Mouse (Mus musculus) intestine, embryonic 16.5 days (tissue): ENCODE data around the gene F11r. TPM values are rescaled to one million over a fixed set of nuclear protein-coding genes. Genes with fewer than 3 reads are reported as not detected.

Source experiments
- ATAC-seq: fragments of 200-750 bp; cut with Nextera tagmentation; 2 replicates; pipeline ENCODE4 v1.8.0; 2017; ENCODE audit warnings: moderate TSS enrichment, moderate library complexity
- H3K27ac ChIP-seq: fragments of 300-500 bp; sonication (generic); 2 replicates; pipeline ENCODE4 v1.5.1; 2014; ENCODE audit warnings: mild to moderate bottlenecking, low read length
- H3K27me3 ChIP-seq: fragments of 300-500 bp; sonication (generic); replicated peaks from 2 replicates; pipeline ENCODE4 v1.6.1; 2014; ENCODE audit warnings: low read length, control low read depth, mixed read lengths; ENCODE audit not compliant: control insufficient read depth, insufficient read depth
- H3K36me3 ChIP-seq: fragments of 300-500 bp; sonication (generic); 2 replicates; pipeline ENCODE4 v1.6.1; 2014; ENCODE audit warnings: low read length, control low read depth; ENCODE audit not compliant: control insufficient read depth, insufficient read depth
- H3K4me1 ChIP-seq: fragments of 300-500 bp; sonication (generic); 2 replicates; pipeline ENCODE4 v1.6.1; 2014; ENCODE audit warnings: low read length, control low read depth, mixed read lengths; ENCODE audit not compliant: control insufficient read depth, insufficient read depth
- H3K4me2 ChIP-seq: fragments of 300-500 bp; sonication (generic); 2 replicates; pipeline ENCODE4 v1.6.1; 2014; ENCODE audit warnings: low read depth, low read length, control low read depth
- H3K4me3 ChIP-seq: fragments of 300-500 bp; sonication (generic); 2 replicates; pipeline ENCODE4 v1.5.1; 2014; ENCODE audit warnings: mild to moderate bottlenecking, low read length
- H3K9ac ChIP-seq: fragments of 300-500 bp; sonication (generic); 2 replicates; pipeline ENCODE4 v1.6.1; 2014; ENCODE audit warnings: low read depth, low read length
- H3K9me3 ChIP-seq: fragments of 300-500 bp; sonication (generic); 2 replicates; pipeline ENCODE4 v1.6.1; 2016; ENCODE audit warnings: low read length, control low read depth; ENCODE audit not compliant: control insufficient read depth
- WGBS: fragments of 180-500 bp; shearing (Covaris S2); extraction: QIAGEN DNeasy Blood & Tissue Kit; methylation state at CpG from one replicate; pipeline ENCODE4 v1.1.7; 2014; 5-methylcytosine and 5-hydroxymethylcytosine counted together
- polyA plus RNA-seq: library from polyadenylated mRNA; unstranded; fragments of >200 nt; fragmentation: Nextera tagmentation; extraction: Ambion mirVana; gene quantifications from 2 replicates; pipeline ENCODE4 v1.2.1, GENCODE M21; 2015

The F11r gene
- 101 and 108 TPM in 2 replicates for polyA plus RNA-seq

GRCm38 (mm10) chr1:171437264-171438013, at the start of gene F11r:
F11r (plus strand) TSS chr1:171437535.
- WGBS, result 2% methylated on average over 46 of the region's 46 CpGs
- H3K4me3 ChIP-seq, result peak within 1 kb of the TSS; percentile 65
- H3K36me3 ChIP-seq, result no peaks in the 10 kb centered on the region
- no peaks in the 10 kb centered on the region for H3K9me3 ChIP-seq
- peak within 1 kb of the TSS; percentile 85 for H3K27ac ChIP-seq
- H3K4me1 ChIP-seq, result peaks cover 39% of the 10 kb centered on the region
- peak within 1 kb of the TSS; percentile 76 for H3K9ac ChIP-seq
- H3K4me2 ChIP-seq, result peak within 1 kb of the TSS; percentile 62
- peak; percentile 89 for ATAC-seq
- H3K27me3 ChIP-seq, result no peaks in the 10 kb centered on the region

GRCm38 (mm10) chr1:171388376-171389102, 48.8 kb upstream of the F11r start, which contains the start of gene Arhgap30:
Arhgap30 (plus strand) TSS chr1:171388954.
- ATAC-seq, result peak; percentile 25; the same call in 1 of the 2 replicates
- 75% methylated on average over 15 of the region's 15 CpGs for WGBS
- no peak within 1 kb of the TSS for H3K27ac ChIP-seq

DNA sequence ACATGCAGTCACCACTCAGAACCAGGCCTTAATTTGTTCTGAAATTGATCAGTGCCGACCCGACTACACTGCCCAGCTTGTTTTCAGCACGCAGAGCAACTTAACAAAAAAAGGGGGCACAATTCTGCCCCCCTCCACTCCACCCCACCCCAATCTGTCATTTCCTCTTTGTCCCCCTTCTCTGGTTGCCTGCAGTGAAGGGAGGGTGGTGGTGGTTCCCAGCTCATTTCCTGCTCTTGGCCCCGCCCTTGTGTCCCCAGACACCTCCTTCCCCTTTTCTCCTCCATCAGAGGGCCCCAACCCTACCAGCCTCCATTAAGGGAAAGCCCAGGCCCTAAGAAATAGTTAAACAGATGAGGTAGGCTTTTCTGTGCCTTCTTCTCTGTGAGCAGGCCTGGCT, 47.2 kb upstream of the F11r start:
- 61% methylated on average over 4 of the region's 4 CpGs for WGBS
- H3K27me3 ChIP-seq, result no peaks in the 10 kb centered on the region
- no peak overlapping the region for H3K4me2 ChIP-seq
- no peak overlapping the region for H3K27ac ChIP-seq
- no peak overlapping the region for H3K9ac ChIP-seq
- no peak overlapping the region for H3K4me3 ChIP-seq
- peak; percentile 69 for ATAC-seq
- no peaks in the 10 kb centered on the region for H3K4me1 ChIP-seq
- no peaks in the 10 kb centered on the region for H3K36me3 ChIP-seq
- H3K9me3 ChIP-seq, result no peaks in the 10 kb centered on the region

More at GRCm38 (mm10) chr1:171388376-171389102, 48.8 kb upstream of the F11r start, which contains the start of gene Arhgap30:
- Histone ChIP-seq H3K4me1 (no peaks in the 10 kb centered on the region), H3K27me3 (no peaks in the 10 kb centered on the region), H3K4me2 (no peak within 1 kb of the TSS), H3K36me3 (no peaks in the 10 kb centered on the region), H3K9me3 (no peaks in the 10 kb centered on the region), H3K4me3 (no peak within 1 kb of the TSS), H3K9ac (no peak within 1 kb of the TSS)

DNA sequence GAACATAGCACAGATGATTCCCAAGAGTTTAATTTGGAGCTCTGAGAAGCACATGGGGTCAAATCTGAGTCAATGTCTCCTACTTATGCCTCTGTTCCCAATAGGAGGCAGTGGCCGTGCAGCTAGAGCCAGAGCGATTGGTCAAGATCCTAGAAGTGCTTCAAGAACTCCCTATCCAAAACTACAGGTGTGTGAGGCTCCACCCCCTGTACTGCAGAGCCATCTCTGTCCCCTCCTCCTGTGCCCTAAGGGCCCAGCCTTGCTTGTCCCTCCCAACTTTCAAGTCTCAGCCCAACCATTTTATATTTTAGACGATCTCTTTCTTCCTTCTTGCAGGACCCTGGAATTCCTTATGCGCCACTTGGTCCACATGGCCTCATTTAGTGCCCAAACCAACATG, 35.5 kb upstream of the F11r start:
- no peak overlapping the region for H3K4me3 ChIP-seq
- H3K4me1 ChIP-seq, result no peaks in the 10 kb centered on the region
- no peak overlapping the region for H3K4me2 ChIP-seq
- no peaks in the 10 kb centered on the region for H3K27me3 ChIP-seq
- no peak overlapping the region for H3K9ac ChIP-seq
- 82% methylated on average over 4 of the region's 4 CpGs for WGBS
- no peaks in the 10 kb centered on the region for H3K36me3 ChIP-seq
- no peak for ATAC-seq
- H3K27ac ChIP-seq, result no peak overlapping the region
- no peaks in the 10 kb centered on the region for H3K9me3 ChIP-seq

DNA sequence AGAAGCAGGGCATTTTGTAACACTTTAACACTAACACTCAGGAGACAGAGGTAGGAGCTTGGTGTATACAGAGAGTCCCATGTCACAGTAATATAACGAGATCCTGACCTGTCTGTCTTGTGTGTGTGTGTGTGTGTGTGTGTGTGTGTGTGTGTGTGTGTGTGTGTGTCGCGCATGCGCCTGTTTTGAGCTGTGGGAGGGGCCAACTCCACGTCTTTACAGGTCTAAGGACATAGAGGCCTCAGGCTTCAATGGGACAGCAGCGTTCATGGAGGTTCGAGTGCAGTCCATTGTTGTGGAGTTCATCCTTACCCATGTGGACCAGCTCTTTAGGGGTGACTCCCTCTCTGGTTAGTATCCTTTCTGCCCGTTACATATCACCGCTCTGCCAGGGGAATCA, 34.3 kb upstream of the F11r start:
- Histone ChIP-seq H3K4me2 (no peak overlapping the region), H3K36me3 (no peaks in the 10 kb centered on the region), H3K9me3 (no peaks in the 10 kb centered on the region), H3K9ac (no peak overlapping the region), H3K4me1 (no peaks in the 10 kb centered on the region), H3K27ac (no peak overlapping the region), H3K27me3 (no peaks in the 10 kb centered on the region), H3K4me3 (no peak overlapping the region)
- ATAC-seq, result no peak
- WGBS, result 82% methylated on average over 9 of the region's 9 CpGs

- 78% methylated on average over 5 of the region's 5 CpGs for WGBS
- H3K27me3 ChIP-seq, result no peaks in the 10 kb centered on the region
- no peaks in the 10 kb centered on the region for H3K36me3 ChIP-seq
- no peaks in the 10 kb centered on the region for H3K4me1 ChIP-seq
- H3K4me2 ChIP-seq, result no peak overlapping the region
- ATAC-seq, result no peak
- no peaks in the 10 kb centered on the region for H3K9me3 ChIP-seq
- no peak overlapping the region for H3K9ac ChIP-seq
- H3K27ac ChIP-seq, result no peak overlapping the region
- H3K4me3 ChIP-seq, result no peak overlapping the region
Observed at GRCm38 (mm10) chr1:171407263-171407662, 30.1 kb upstream of the F11r start.

DNA sequence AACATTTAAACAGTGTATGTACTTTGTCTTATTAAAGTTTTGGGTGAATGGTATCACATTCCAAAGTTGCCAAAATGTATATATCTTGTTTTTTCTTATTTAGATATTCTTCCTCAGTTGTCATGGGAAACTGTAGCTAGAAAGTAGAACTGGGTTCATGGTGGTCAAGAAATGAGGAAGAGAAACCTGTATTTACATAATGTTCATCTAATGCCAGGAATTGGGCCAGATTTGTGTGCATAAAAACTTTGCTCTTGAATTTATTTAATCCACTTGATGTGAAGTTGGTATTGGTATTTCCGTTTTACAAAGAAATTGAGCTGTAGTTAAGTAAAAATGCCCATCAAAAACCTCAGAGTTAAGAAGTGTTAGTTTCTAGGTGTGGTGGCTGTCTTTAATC, 27.1 kb upstream of the F11r start:
- Histone ChIP-seq H3K27ac (no peak overlapping the region), H3K4me1 (0 out of 2 replicates have a peak, but pooled peaks cover 5% of the 10 kb centered on the region), H3K4me2 (no peak overlapping the region), H3K27me3 (no peaks in the 10 kb centered on the region), H3K9me3 (no peaks in the 10 kb centered on the region), H3K36me3 (peaks cover 1% of the 10 kb centered on the region; the same call in 1 of the 2 replicates), H3K4me3 (no peak overlapping the region), H3K9ac (no peak overlapping the region)
- whole genome bisulfite sequencing, result 79% methylated on average over 1 of the region's 1 CpGs
- ATAC-seq, result no peak

DNA sequence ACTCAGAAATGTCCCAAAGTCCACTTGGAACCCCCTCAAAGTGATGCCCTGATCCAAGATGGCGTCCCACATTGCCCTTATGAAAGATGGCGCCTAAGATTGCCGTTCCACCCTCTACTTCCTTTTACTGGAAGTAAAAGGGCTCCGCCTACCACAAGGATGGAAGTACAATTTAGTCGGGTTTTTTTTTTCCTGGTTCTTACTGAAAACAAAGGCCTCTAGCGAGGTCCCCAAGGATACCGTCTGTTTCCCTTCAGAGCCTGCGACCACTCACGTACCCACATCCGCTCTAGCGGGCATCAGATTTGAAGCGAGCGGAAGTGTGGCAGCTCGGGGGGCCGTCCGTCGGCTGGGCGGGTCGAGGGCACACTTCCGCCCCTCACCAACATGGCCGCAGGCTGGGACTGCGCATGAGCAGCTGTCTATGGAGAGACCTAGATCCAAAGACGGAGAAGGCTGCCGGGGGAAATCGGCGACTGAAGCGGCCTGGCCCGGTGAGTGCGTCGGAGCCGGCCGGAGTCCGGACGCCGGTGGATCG, 26.3 kb upstream of the F11r start, which contains the start of gene Usf1:
TSS of gene Usf1 (plus strand) at position 367 of the 538 bp plus-strand sequence.
- peak; percentile 97 for ATAC-seq
- H3K9ac ChIP-seq, result peak within 1 kb of the TSS; percentile 96
- H3K4me1 ChIP-seq, result 0 out of 2 replicates have a peak, but pooled peaks cover 5% of the 10 kb centered on the region
- peaks cover 9% of the 10 kb centered on the region for H3K36me3 ChIP-seq
- no peaks in the 10 kb centered on the region for H3K9me3 ChIP-seq
- under 1% methylated on average over 36 of the region's 36 CpGs for WGBS
- H3K27ac ChIP-seq, result peak within 1 kb of the TSS; percentile 92
- H3K27me3 ChIP-seq, result no peaks in the 10 kb centered on the region
- H3K4me2 ChIP-seq, result peak within 1 kb of the TSS; percentile 62
- H3K4me3 ChIP-seq, result peak within 1 kb of the TSS; percentile 95

DNA sequence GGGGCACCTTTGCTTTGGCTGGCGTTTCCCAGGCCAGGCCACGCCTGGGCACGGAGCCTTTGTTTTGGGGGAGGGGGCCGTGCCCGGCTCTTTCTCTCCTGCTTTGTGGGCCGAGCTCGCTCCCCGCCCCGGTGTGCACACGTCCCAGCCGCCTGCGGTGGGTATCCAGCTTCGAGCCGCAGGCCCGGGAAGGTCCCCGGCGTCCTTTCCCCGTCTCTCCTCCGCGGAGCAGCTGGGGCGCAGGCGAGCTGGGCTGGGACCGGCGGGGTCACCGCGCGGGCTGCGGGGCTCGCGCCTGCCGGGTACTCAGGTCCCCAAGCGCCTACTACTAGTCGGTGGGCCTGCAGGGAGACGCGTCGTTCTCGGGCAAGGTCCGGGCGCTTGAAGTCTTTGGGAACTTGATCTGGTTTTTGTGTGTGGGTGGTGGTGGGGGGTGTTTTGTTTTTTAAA, 25.8 kb upstream of the F11r start:
- Histone ChIP-seq H3K4me3 (peak overlapping the region; percentile 95), H3K36me3 (peaks cover 14% of the 10 kb centered on the region), H3K4me2 (peak overlapping the region; percentile 62), H3K27me3 (no peaks in the 10 kb centered on the region), H3K9ac (peak overlapping the region; percentile 96), H3K9me3 (no peaks in the 10 kb centered on the region), H3K27ac (peak overlapping the region; percentile 92), H3K4me1 (0 out of 2 replicates have a peak, but pooled peaks cover 5% of the 10 kb centered on the region)
- peak; percentile 80 for ATAC-seq
- WGBS, result under 1% methylated on average over 39 of the region's 39 CpGs
